Mouse (Mus musculus): ENCODE results near the gene Sytl2.

The Sytl2 gene

GRCm38 (mm10) chr7:90291885-90292284, 10.2 kb upstream of the Sytl2 start:
- no peaks in the 10 kb centered on the region for H3K36me3 ChIP-seq (ENCODE audit: insufficient read depth, low read length)
- no peaks in the 10 kb centered on the region for H3K9me3 ChIP-seq (ENCODE audit: low read length)
- TF ChIP-seq NANOG (IDR thresholded peaks at IDR 0.05; ENCODE audit: borderline replicate concordance, low read length) (no peak), POU5F1 (IDR thresholded peaks at IDR 0.05; ENCODE audit: borderline replicate concordance, low read length) (no peak), CTCF (conservative IDR thresholded peaks at IDR 0.05; ENCODE audit: low read length) (no peak)
- no peaks in the 10 kb centered on the region for H3K4me1 ChIP-seq (replicated peaks; ENCODE audit: low read depth, low read length)
- H3K27me3 ChIP-seq (ENCODE audit: insufficient read depth, low read length), result no peaks in the 10 kb centered on the region
- H3K4me3 ChIP-seq (replicated peaks; ENCODE audit: low read length), result no peak overlapping the region

GRCm38 (mm10) chr7:90302647-90303552, 848 bp downstream of the Sytl2 start:
- peaks cover 6% of the 10 kb centered on the region; the same call in 1 of the 2 replicates for H3K4me1 ChIP-seq (replicated peaks; ENCODE audit: low read depth, low read length)
- TF ChIP-seq CTCF (conservative IDR thresholded peaks at IDR 0.05; ENCODE audit: low read length), result no peak
- no peak for TF ChIP-seq NANOG (IDR thresholded peaks at IDR 0.05; ENCODE audit: borderline replicate concordance, low read length)
- no peak for TF ChIP-seq POU5F1 (IDR thresholded peaks at IDR 0.05; ENCODE audit: borderline replicate concordance, low read length)
- peaks cover 8% of the 10 kb centered on the region for H3K9me3 ChIP-seq (ENCODE audit: low read length)
- H3K27me3 ChIP-seq (ENCODE audit: insufficient read depth, low read length), result peaks cover 44% of the 10 kb centered on the region
- peak overlapping the region; percentile 80 for H3K4me3 ChIP-seq (replicated peaks; ENCODE audit: low read length)
- H3K36me3 ChIP-seq (ENCODE audit: insufficient read depth, low read length), result no peaks in the 10 kb centered on the region

GRCm38 (mm10) chr7:90306079-90306478, 4.0 kb downstream of the Sytl2 start:
- Histone ChIP-seq H3K36me3 (ENCODE audit: insufficient read depth, low read length) (no peaks in the 10 kb centered on the region), H3K4me1 (replicated peaks; ENCODE audit: low read depth, low read length) (peaks cover 6% of the 10 kb centered on the region; the same call in 1 of the 2 replicates), H3K9me3 (ENCODE audit: low read length) (peaks cover 8% of the 10 kb centered on the region), H3K4me3 (replicated peaks; ENCODE audit: low read length) (no peak overlapping the region), H3K27me3 (ENCODE audit: insufficient read depth, low read length) (peaks cover 40% of the 10 kb centered on the region)
- TF ChIP-seq NANOG (IDR thresholded peaks at IDR 0.05; ENCODE audit: borderline replicate concordance, low read length) (no peak), POU5F1 (IDR thresholded peaks at IDR 0.05; ENCODE audit: borderline replicate concordance, low read length) (no peak), CTCF (conservative IDR thresholded peaks at IDR 0.05; ENCODE audit: low read length) (no peak)

GRCm38 (mm10) chr7:90306968-90307367, 4.9 kb downstream of the Sytl2 start:
- Histone ChIP-seq H3K4me1 (replicated peaks; ENCODE audit: low read depth, low read length) (peaks cover 6% of the 10 kb centered on the region; the same call in 1 of the 2 replicates), H3K36me3 (ENCODE audit: insufficient read depth, low read length) (no peaks in the 10 kb centered on the region), H3K9me3 (ENCODE audit: low read length) (peaks cover 8% of the 10 kb centered on the region), H3K4me3 (replicated peaks; ENCODE audit: low read length) (no peak overlapping the region), H3K27me3 (ENCODE audit: insufficient read depth, low read length) (peaks cover 35% of the 10 kb centered on the region)
- TF ChIP-seq POU5F1 (IDR thresholded peaks at IDR 0.05; ENCODE audit: borderline replicate concordance, low read length), result no peak
- TF ChIP-seq NANOG (IDR thresholded peaks at IDR 0.05; ENCODE audit: borderline replicate concordance, low read length), result no peak
- no peak for TF ChIP-seq CTCF (conservative IDR thresholded peaks at IDR 0.05; ENCODE audit: low read length)

- Histone ChIP-seq H3K9me3 (ENCODE audit: low read length) (peaks cover 8% of the 10 kb centered on the region), H3K27me3 (ENCODE audit: insufficient read depth, low read length) (peaks cover 25% of the 10 kb centered on the region), H3K36me3 (ENCODE audit: insufficient read depth, low read length) (no peaks in the 10 kb centered on the region), H3K4me3 (replicated peaks; ENCODE audit: low read length) (no peak overlapping the region), H3K4me1 (replicated peaks; ENCODE audit: low read depth, low read length) (peaks cover under 1% of the 10 kb centered on the region; the same call in 1 of the 2 replicates)
- TF ChIP-seq NANOG (IDR thresholded peaks at IDR 0.05; ENCODE audit: borderline replicate concordance, low read length), result no peak
- TF ChIP-seq CTCF (conservative IDR thresholded peaks at IDR 0.05; ENCODE audit: low read length), result no peak
These were observed 6.0 kb downstream of the Sytl2 start for GRCm38 (mm10) chr7:90308003-90308402.

- Histone ChIP-seq H3K9me3 (ENCODE audit: low read length) (no peaks in the 10 kb centered on the region), H3K36me3 (ENCODE audit: insufficient read depth, low read length) (no peaks in the 10 kb centered on the region), H3K27me3 (ENCODE audit: insufficient read depth, low read length) (no peaks in the 10 kb centered on the region), H3K4me3 (replicated peaks; ENCODE audit: low read length) (no peak overlapping the region), H3K4me1 (replicated peaks; ENCODE audit: low read depth, low read length) (no peaks in the 10 kb centered on the region)
- TF ChIP-seq POU5F1 (IDR thresholded peaks at IDR 0.05; ENCODE audit: borderline replicate concordance, low read length) (no peak), CTCF (conservative IDR thresholded peaks at IDR 0.05; ENCODE audit: low read length) (no peak), NANOG (IDR thresholded peaks at IDR 0.05; ENCODE audit: borderline replicate concordance, low read length) (no peak)
These were observed 10.3 kb downstream of the Sytl2 start for GRCm38 (mm10) chr7:90312151-90312883.

- Histone ChIP-seq H3K27me3 (ENCODE audit: insufficient read depth, low read length) (no peaks in the 10 kb centered on the region), H3K4me3 (replicated peaks; ENCODE audit: low read length) (no peak overlapping the region), H3K4me1 (replicated peaks; ENCODE audit: low read depth, low read length) (no peaks in the 10 kb centered on the region), H3K9me3 (ENCODE audit: low read length) (no peaks in the 10 kb centered on the region), H3K36me3 (ENCODE audit: insufficient read depth, low read length) (no peaks in the 10 kb centered on the region)
- TF ChIP-seq NANOG (IDR thresholded peaks at IDR 0.05; ENCODE audit: borderline replicate concordance, low read length) (no peak), POU5F1 (IDR thresholded peaks at IDR 0.05; ENCODE audit: borderline replicate concordance, low read length) (no peak), CTCF (conservative IDR thresholded peaks at IDR 0.05; ENCODE audit: low read length) (no peak)
These were observed 11.4 kb downstream of the Sytl2 start for GRCm38 (mm10) chr7:90313421-90313820.

GRCm38 (mm10) chr7:90316823-90317222, 14.8 kb downstream of the Sytl2 start:
- no peaks in the 10 kb centered on the region for H3K4me1 ChIP-seq (replicated peaks; ENCODE audit: low read depth, low read length)
- no peaks in the 10 kb centered on the region for H3K27me3 ChIP-seq (ENCODE audit: insufficient read depth, low read length)
- H3K36me3 ChIP-seq (ENCODE audit: insufficient read depth, low read length), result no peaks in the 10 kb centered on the region
- TF ChIP-seq NANOG (IDR thresholded peaks at IDR 0.05; ENCODE audit: borderline replicate concordance, low read length), result no peak
- TF ChIP-seq POU5F1 (IDR thresholded peaks at IDR 0.05; ENCODE audit: borderline replicate concordance, low read length), result no peak
- no peak for TF ChIP-seq CTCF (conservative IDR thresholded peaks at IDR 0.05; ENCODE audit: low read length)
- H3K9me3 ChIP-seq (ENCODE audit: low read length), result no peaks in the 10 kb centered on the region
- no peak overlapping the region for H3K4me3 ChIP-seq (replicated peaks; ENCODE audit: low read length)
